Mouse (Mus musculus): ENCODE measurements around the gene Fbxw17. TPM values are rescaled to one million over a fixed set of nuclear protein-coding genes. Genes with fewer than 3 reads are reported as not detected.

The Fbxw17 gene
- 24.3 and 25.2 TPM in 2 replicates for polyA plus RNA-seq (2015; fragmentation: Nextera tagmentation; extraction: Ambion mirVana)

GRCm38 (mm10) chr13:50417389-50418183, at the start of gene Fbxw17:
TSS of gene Fbxw17 (plus strand) at chr13:50417864.

DNA sequence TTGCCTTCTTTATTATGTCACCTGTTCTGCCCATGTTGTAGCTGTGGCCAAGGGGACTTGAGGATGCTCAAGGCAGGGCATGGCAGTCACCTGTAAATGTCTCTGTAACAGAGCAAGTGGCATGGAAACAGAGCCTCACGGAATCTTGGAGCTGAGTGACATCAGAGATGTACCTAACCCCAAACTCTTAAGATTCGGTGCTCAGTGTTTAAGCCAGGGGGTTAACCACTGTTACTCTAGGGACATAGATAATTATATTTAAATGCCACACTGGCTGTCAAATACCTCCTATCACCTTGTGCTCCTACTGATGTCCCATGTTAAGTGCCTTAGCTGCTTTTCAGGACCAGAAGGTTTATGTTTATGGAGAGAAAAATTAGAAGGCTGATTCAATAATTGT, 26.1 kb downstream of the Fbxw17 start, which contains the start of gene Gm47429:
Gm47429 (minus strand) TSS at position 101 of the 400 bp plus-strand sequence.

DNA sequence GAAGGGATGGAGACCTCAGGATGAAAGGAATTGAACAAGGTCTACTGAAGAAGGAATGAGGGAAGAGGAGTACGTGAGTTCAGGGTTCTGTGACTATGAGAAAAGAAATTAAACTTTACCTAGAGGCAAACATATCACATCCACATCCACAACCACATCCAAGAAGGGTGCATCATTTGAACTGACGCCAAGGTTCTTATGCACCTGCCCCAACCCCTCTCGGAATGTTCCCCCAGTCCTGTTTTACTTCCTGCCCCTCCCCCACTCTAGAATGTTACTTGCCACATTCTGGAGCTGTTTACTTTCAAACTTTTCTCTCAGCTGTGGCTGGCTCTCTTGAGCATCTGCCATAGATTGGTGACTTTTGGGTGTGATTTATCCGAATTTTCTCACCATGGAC, 49.3 kb downstream of the Fbxw17 start, which contains the start of gene Nutm2:
Nutm2 (plus strand) TSS at position 301 of the 400 bp plus-strand sequence.

Other genes starting within 250 kb of the Fbxw17 start
- gene Gm906, start 167.6 kb upstream of the Fbxw17 start, polyA plus RNA-seq (2015; fragmentation: Nextera tagmentation; extraction: Ambion mirVana): not detected in 2 replicates
- not detected in 2 replicates for gene Gm47429, start 26.0 kb downstream of the Fbxw17 start, polyA plus RNA-seq (2015; fragmentation: Nextera tagmentation; extraction: Ambion mirVana)
- not detected in 2 replicates for gene Nutm2, start 49.4 kb downstream of the Fbxw17 start, polyA plus RNA-seq (2015; fragmentation: Nextera tagmentation; extraction: Ambion mirVana)
- not detected in 2 replicates for gene Gm904, start 225.4 kb downstream of the Fbxw17 start, polyA plus RNA-seq (2015; fragmentation: Nextera tagmentation; extraction: Ambion mirVana)